Mouse (Mus musculus) stomach, embryonic 14.5 days (tissue): ENCODE results near the gene Bpifb6. TPM values are rescaled to one million over a fixed set of nuclear protein-coding genes. Genes with fewer than 3 reads are reported as not detected.

Experiments
- ATAC-seq: fragments of 200-750 bp; cut with Nextera tagmentation; 2 replicates; pipeline ENCODE4 v1.8.0; 2017; ENCODE audit warnings: low read depth, moderate TSS enrichment; ENCODE audit not compliant: insufficient number of reproducible peaks, insufficient read depth, low FRiP score
- H3K27ac ChIP-seq: fragments of 300-500 bp; sonication (generic); 2 replicates; pipeline ENCODE4 v1.5.1; 2014; ENCODE audit warnings: mild to moderate bottlenecking, low read length, moderate library complexity, mixed read lengths
- H3K27me3 ChIP-seq: fragments of 300-500 bp; sonication (generic); 2 replicates; pipeline ENCODE4 v1.6.1; 2014; ENCODE audit warnings: low read length, control low read depth, mixed read lengths; ENCODE audit not compliant: control insufficient read depth, insufficient read depth
- H3K36me3 ChIP-seq: fragments of 300-500 bp; sonication (generic); 2 replicates; pipeline ENCODE4 v1.6.1; 2014; ENCODE audit warnings: mild to moderate bottlenecking, control low read depth, low read length, moderate library complexity, mixed read lengths; ENCODE audit not compliant: control insufficient read depth, insufficient read depth
- H3K4me1 ChIP-seq: fragments of 300-500 bp; sonication (generic); 2 replicates; pipeline ENCODE4 v1.6.1; 2014; ENCODE audit warnings: low read length, control low read depth, mixed read lengths; ENCODE audit not compliant: control insufficient read depth, insufficient read depth
- H3K4me2 ChIP-seq: fragments of 300-500 bp; sonication (generic); replicated peaks from 2 replicates; pipeline ENCODE4 v1.6.1; 2014; ENCODE audit warnings: low read depth, low read length, control low read depth
- H3K4me3 ChIP-seq: fragments of 300-500 bp; sonication (generic); 2 replicates; pipeline ENCODE4 v1.5.1; 2014; ENCODE audit warnings: low read depth, low read length, control low read depth
- H3K9ac ChIP-seq: fragments of 300-500 bp; sonication (generic); replicated peaks from 2 replicates; pipeline ENCODE4 v1.6.1; 2014; ENCODE audit warnings: low read depth, mild to moderate bottlenecking, control low read depth, low read length, moderate library complexity, mixed read lengths
- H3K9me3 ChIP-seq: fragments of 300-500 bp; sonication (generic); 2 replicates; pipeline ENCODE4 v1.6.1; 2016; ENCODE audit warnings: low read depth, low read length, control low read depth; ENCODE audit not compliant: control insufficient read depth
- WGBS: fragments of 180-500 bp; shearing (Covaris S2); extraction: QIAGEN DNeasy Blood & Tissue Kit; methylation state at CpG from one replicate; pipeline ENCODE4 v1.1.7; 2014; 5-methylcytosine and 5-hydroxymethylcytosine counted together
- polyA plus RNA-seq: library from polyadenylated mRNA; unstranded; fragments of >200 nt; fragmentation: Nextera tagmentation; extraction: Ambion mirVana; gene quantifications from 2 replicates; pipeline ENCODE4 v1.2.1, GENCODE M21; 2014

Bpifb6 gene
- polyA plus RNA-seq: not detected in 2 replicates

DNA sequence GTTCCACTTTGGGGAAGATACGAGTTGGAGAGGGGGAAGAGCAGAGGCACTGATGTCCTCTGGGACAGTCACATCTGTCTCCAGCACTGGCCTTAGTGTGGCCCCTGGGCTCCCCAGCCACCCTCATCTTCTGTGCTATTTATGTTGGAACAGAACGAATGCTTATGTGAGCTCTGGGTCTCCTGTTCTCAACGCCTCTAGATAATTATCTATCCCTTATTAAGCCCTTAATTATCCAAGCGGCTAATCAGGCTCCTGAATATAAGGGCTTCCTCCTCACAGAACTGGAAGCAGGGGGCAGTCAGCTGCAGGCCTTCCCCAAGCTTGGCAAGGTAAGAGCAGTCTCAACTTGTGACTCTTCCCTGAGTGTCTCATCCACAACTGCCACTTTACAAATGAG is at the start of gene Bpifb6:
Bpifb6 (plus strand) TSS at position 301 of the 400 bp plus-strand sequence.
- H3K4me1 ChIP-seq: no peaks in the 10 kb centered on the region
- no peak within 1 kb of the TSS for H3K4me3 ChIP-seq
- H3K9me3 ChIP-seq: no peaks in the 10 kb centered on the region
- no peak for ATAC-seq
- H3K36me3 ChIP-seq: no peaks in the 10 kb centered on the region
- no peak within 1 kb of the TSS for H3K9ac ChIP-seq
- H3K4me2 ChIP-seq: no peak within 1 kb of the TSS
- H3K27ac ChIP-seq: no peak within 1 kb of the TSS
- H3K27me3 ChIP-seq: no peaks in the 10 kb centered on the region
- 77% methylated on average over 4 of the region's 4 CpGs for WGBS

GRCm38 (mm10) chr2:153851030-153851360 is 49.2 kb upstream of the Bpifb6 start:
- Histone ChIP-seq H3K27me3 (no peaks in the 10 kb centered on the region), H3K9ac (no peak overlapping the region), H3K27ac (no peak overlapping the region), H3K4me2 (no peak overlapping the region), H3K4me1 (no peaks in the 10 kb centered on the region), H3K4me3 (no peak overlapping the region), H3K36me3 (no peaks in the 10 kb centered on the region), H3K9me3 (no peaks in the 10 kb centered on the region)
- WGBS: 46% methylated on average over 4 of the region's 4 CpGs
- no peak for ATAC-seq

DNA sequence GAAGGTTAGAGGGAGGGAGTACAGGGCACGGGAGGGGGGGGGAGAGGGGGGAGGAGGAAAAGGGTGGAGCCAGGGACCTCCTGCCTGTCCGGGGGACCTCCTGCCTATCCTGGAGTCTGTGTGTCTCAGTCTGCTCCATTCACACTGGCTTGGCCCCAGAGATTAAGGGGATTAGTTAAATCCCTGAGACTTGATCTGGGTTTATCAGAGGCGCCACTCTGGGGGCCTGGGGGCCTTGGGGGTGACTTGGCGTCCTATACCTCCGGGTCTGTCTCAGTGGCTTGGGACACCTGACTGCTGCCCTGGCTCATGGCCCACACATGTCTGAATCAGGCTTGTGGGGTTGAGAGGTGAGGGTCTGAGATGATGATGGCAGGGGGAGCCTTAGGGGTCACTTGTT is 46.6 kb upstream of the Bpifb6 start:
- Histone ChIP-seq H3K27ac (no peak overlapping the region), H3K9me3 (no peaks in the 10 kb centered on the region), H3K36me3 (no peaks in the 10 kb centered on the region), H3K4me3 (no peak overlapping the region), H3K4me2 (no peak overlapping the region), H3K9ac (no peak overlapping the region), H3K4me1 (no peaks in the 10 kb centered on the region), H3K27me3 (no peaks in the 10 kb centered on the region)
- peak; percentile 18; the same call in 1 of the 2 replicates for ATAC-seq
- 19% methylated on average over 5 of the region's 5 CpGs for WGBS

DNA sequence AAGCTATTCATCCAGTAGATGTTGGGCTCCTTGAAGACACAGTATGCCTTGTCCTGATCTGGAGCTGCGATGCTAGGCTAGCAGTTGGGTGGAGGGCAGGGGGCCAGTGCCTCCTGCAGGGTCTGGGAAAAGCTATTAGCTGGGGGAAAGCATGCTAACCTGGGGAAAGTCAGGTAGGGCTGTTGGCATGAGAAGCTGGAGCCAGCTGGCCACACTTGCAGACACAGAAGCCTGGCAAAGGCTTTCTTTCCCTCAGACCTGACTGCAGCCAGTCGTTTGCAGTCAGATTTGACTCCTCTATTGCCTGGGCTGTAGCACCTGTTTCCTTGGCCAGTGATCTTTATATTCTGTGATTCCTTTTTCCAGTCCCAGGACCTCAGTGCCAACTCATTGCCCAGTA is 40.6 kb upstream of the Bpifb6 start:
- WGBS: 76% methylated on average over 2 of the region's 2 CpGs
- H3K36me3 ChIP-seq: no peaks in the 10 kb centered on the region
- H3K4me1 ChIP-seq: no peaks in the 10 kb centered on the region
- no peak overlapping the region for H3K9ac ChIP-seq
- H3K4me2 ChIP-seq: no peak overlapping the region
- no peak for ATAC-seq
- H3K27ac ChIP-seq: no peak overlapping the region
- H3K27me3 ChIP-seq: no peaks in the 10 kb centered on the region
- no peaks in the 10 kb centered on the region for H3K9me3 ChIP-seq
- no peak overlapping the region for H3K4me3 ChIP-seq

DNA sequence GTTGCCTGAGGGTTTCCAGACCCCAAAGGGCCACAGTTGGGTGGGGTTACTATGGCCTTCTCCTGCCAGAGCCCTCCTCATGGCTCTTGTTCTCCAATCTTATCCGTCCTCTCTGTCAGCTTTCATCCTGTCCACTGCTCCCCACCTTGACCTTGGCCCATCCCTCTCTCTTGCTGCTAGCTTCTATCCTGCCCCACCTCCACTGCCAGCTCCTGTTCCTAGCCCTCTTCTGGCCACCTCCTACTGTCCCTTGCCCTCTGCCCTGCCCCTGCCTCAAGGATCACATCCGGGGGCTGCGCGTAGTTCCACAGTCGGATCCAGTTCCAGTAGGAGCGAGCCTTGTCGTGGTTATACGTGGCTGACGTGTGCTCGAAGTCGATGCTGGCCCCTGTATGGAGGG is 39.9 kb upstream of the Bpifb6 start:
- no peaks in the 10 kb centered on the region for H3K9me3 ChIP-seq
- no peaks in the 10 kb centered on the region for H3K27me3 ChIP-seq
- no peak for ATAC-seq
- H3K4me2 ChIP-seq: no peak overlapping the region
- H3K27ac ChIP-seq: no peak overlapping the region
- no peaks in the 10 kb centered on the region for H3K4me1 ChIP-seq
- H3K9ac ChIP-seq: no peak overlapping the region
- H3K4me3 ChIP-seq: no peak overlapping the region
- H3K36me3 ChIP-seq: no peaks in the 10 kb centered on the region
- 82% methylated on average over 11 of the region's 11 CpGs for WGBS

- H3K4me2 ChIP-seq: no peak overlapping the region
- H3K4me3 ChIP-seq: no peak overlapping the region
- H3K4me1 ChIP-seq: no peaks in the 10 kb centered on the region
- no peak overlapping the region for H3K9ac ChIP-seq
- WGBS: 50% methylated on average over 3 of the region's 3 CpGs
- H3K27me3 ChIP-seq: no peaks in the 10 kb centered on the region
- no peak overlapping the region for H3K27ac ChIP-seq
- no peaks in the 10 kb centered on the region for H3K36me3 ChIP-seq
- no peak for ATAC-seq
- no peaks in the 10 kb centered on the region for H3K9me3 ChIP-seq
Measured at GRCm38 (mm10) chr2:153860715-153861114, 39.5 kb upstream of the Bpifb6 start.

DNA sequence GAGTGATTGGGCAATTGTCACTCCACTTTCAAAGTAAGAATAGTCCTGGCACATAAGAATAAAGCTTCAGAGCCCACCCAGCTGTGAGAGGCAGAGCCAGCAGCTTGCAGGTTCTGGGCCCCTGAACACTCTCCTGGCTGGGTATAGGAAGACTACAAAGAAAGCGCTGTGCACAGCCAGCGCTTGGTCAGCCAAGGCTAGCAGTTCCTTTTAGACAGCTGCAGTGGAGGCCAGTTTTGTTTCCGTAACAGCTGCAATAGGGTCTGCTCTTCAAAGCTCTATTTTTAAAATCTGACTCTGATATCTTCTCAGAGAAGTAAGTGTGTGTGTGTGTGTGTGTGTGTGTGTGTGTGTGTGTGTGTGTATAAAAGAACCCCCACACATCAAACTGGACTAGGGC is 38.2 kb upstream of the Bpifb6 start:
- no peaks in the 10 kb centered on the region for H3K36me3 ChIP-seq
- no peaks in the 10 kb centered on the region for H3K4me1 ChIP-seq
- WGBS: 83% methylated on average over 3 of the region's 3 CpGs
- H3K4me3 ChIP-seq: no peak overlapping the region
- H3K9me3 ChIP-seq: no peaks in the 10 kb centered on the region
- no peak overlapping the region for H3K27ac ChIP-seq
- no peaks in the 10 kb centered on the region for H3K27me3 ChIP-seq
- ATAC-seq: no peak
- H3K9ac ChIP-seq: no peak overlapping the region
- H3K4me2 ChIP-seq: no peak overlapping the region

- Histone ChIP-seq H3K27ac (no peak within 1 kb of the TSS), H3K27me3 (no peaks in the 10 kb centered on the region), H3K9me3 (no peaks in the 10 kb centered on the region), H3K4me2 (no peak within 1 kb of the TSS), H3K4me1 (no peaks in the 10 kb centered on the region), H3K36me3 (no peaks in the 10 kb centered on the region), H3K4me3 (no peak within 1 kb of the TSS), H3K9ac (no peak within 1 kb of the TSS)
- 84% methylated on average over 4 of the region's 4 CpGs for WGBS
- no peak for ATAC-seq
Measured at GRCm38 (mm10) chr2:153870984-153871383, 29.2 kb upstream of the Bpifb6 start, which contains the start of gene Sun5. Gene Sun5 (minus strand): TSS chr2:153871084.

DNA sequence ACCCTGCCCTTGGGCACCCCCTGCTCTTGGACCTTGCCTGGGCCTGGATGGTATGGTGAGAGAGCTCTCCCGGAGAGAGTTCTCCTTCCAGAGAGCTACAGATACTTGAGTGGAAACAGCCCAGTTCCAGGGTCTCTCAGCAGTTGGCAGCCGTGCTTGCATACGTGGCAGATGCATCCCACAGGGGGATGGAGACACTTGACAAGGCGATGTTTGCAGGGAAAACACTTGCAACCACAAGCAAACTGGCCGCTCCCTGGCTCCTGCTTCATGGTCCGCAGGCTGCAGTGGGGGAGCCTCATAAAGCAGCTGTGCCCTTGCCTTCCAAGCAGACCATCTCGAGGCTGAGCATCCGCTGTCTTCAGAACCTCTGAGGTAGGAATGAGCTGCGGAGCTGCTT is 25.4 kb upstream of the Bpifb6 start, which contains the start of gene Bpifb2:
Bpifb2 (plus strand) TSS at position 301 of the 400 bp plus-strand sequence.
- no peak within 1 kb of the TSS for H3K9ac ChIP-seq
- no peaks in the 10 kb centered on the region for H3K36me3 ChIP-seq
- H3K27ac ChIP-seq: no peak within 1 kb of the TSS
- no peaks in the 10 kb centered on the region for H3K27me3 ChIP-seq
- no peaks in the 10 kb centered on the region for H3K4me1 ChIP-seq
- no peaks in the 10 kb centered on the region for H3K9me3 ChIP-seq
- ATAC-seq: no peak
- H3K4me2 ChIP-seq: no peak within 1 kb of the TSS
- WGBS: 60% methylated on average over 9 of the region's 9 CpGs
- no peak within 1 kb of the TSS for H3K4me3 ChIP-seq
